Mouse (Mus musculus) limb, embryonic 10.5 days (tissue): Measurements from ENCODE around the gene Slc6a12. TPM values are rescaled to one million over a fixed set of nuclear protein-coding genes. Genes with fewer than 3 reads are reported as not detected.

ENCODE experiments used
- DNase-seq: peaks from one replicate; pipeline ENCODE4 v3.0.0-alpha.2; 2017; ENCODE audit warnings: low spot score
- H3K27ac ChIP-seq: fragments of 300-500 bp; sonication (generic); 2 replicates; pipeline ENCODE4 v1.5.1; 2016; ENCODE audit warnings: mild to moderate bottlenecking
- H3K27me3 ChIP-seq: fragments of 300-500 bp; sonication (generic); 2 replicates; pipeline ENCODE4 v1.6.1; 2016; ENCODE audit warnings: low read depth, mild to moderate bottlenecking; ENCODE audit not compliant: poor library complexity, severe bottlenecking
- H3K36me3 ChIP-seq: fragments of 300-500 bp; sonication (generic); 2 replicates; pipeline ENCODE4 v1.6.1; 2016; ENCODE audit warnings: mild to moderate bottlenecking, moderate library complexity
- H3K4me1 ChIP-seq: fragments of 300-500 bp; sonication (generic); 2 replicates; pipeline ENCODE4 v1.6.1; 2016
- H3K4me3 ChIP-seq: fragments of 300-500 bp; sonication (generic); 2 replicates; pipeline ENCODE4 v1.5.1; 2016; ENCODE audit warnings: mild to moderate bottlenecking, moderate library complexity
- H3K9me3 ChIP-seq: fragments of 300-500 bp; sonication (generic); replicated peaks from 2 replicates; pipeline ENCODE4 v1.6.1; 2016; ENCODE audit warnings: mild to moderate bottlenecking
- WGBS: fragments of 180-500 bp; shearing (Covaris S2); methylation state at CpG from one replicate; pipeline ENCODE4 v1.1.7; 2016; 5-methylcytosine and 5-hydroxymethylcytosine counted together
- polyA plus RNA-seq: library from polyadenylated mRNA; unstranded; fragments of >200 nt; fragmentation: Nextera tagmentation; extraction: Ambion mirVana; gene quantifications from 2 replicates; pipeline ENCODE4 v1.2.1, GENCODE M21; 2016

Slc6a12 gene
- polyA plus RNA-seq: 0.55 and 1.0 TPM in 2 replicates

DNA sequence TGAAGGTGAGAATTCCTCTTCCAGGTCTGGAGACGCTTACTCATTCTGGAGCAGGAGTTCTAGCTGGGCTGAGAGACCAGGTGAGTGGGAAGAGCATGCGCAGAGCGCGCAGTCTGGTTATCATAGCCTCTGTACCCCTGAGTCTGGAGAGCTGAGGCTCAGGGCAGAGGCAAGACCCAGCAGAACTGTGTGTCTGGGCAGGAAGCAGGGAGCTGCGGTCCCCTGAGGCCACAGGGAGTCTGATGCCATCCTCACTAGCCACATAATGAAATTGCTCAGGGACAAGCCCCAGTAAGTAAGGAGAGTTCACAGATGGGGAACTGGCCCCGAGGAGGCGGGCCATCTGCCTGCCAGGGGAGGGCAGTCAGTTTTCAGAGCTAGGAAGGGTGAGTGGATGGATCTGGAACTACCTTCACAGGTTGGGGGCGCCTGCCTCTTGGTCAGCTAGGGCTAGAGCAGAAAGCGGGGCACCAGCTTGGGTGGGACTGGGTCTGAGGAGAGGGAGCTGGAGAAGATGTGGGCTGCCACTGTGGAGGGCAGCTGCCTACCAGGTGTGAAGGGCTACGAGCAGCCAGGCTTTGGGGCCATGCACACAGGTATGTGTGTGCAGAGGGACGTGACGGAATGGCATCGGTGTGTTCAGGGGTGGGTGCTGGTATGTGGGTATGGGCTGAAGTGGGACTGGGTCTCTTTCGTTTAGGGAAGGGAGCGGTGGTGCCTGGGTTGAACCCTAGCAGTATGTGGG, at the start of gene Slc6a12:
TSS of gene Slc6a12 (plus strand) at position 51 of the 745 bp plus-strand sequence.
- Histone ChIP-seq H3K36me3 (no peaks in the 10 kb centered on the region), H3K27ac (no peak within 1 kb of the TSS), H3K9me3 (no peaks in the 10 kb centered on the region), H3K4me1 (peaks cover 49% of the 10 kb centered on the region), H3K4me3 (no peak within 1 kb of the TSS), H3K27me3 (peaks cover 43% of the 10 kb centered on the region)
- 76% methylated on average over 15 of the region's 15 CpGs for WGBS
- no peak for DNase-seq

DNA sequence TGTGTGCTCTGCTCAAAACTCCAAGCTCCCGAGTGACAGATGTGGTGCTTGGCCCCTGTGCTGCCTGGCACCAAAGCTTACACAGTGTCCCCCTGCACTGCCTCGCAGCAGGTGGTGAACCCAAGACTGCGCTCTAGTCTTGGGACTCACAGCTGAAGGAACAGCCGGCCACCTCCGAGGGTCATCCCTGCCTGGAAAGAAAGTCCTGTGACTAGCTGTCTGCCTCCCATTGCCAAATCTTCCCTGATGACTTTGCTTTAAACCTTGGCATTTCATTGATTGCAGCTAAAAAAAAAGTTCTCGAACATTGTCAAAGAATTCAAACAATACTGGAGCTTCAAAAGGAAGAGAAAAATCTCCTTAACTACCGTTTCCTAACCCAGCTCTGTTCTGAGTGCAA, 43.6 kb upstream of the Slc6a12 start:
- no peak for DNase-seq
- H3K27ac ChIP-seq: no peak overlapping the region

DNA sequence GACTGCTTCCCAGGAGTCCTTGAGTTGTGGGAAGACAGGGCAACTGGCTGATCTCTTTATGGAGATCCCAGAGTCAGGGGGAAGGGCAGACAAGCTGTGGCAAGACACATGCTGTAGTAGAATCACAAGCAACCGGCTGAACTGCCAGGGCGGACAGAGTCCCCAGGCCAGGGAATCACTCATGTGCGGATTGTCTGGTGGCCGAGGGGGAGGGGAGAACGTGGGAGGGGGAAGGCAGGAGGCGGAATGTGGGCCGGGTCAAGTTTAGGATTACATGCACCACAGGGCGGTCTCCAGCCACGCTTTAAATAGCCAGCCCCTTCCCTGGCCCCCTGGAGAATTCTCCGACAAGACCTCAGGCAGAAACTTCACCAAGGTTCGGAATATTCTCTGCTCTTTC, 42.9 kb upstream of the Slc6a12 start, which contains the start of gene Slc6a13:
TSS of gene Slc6a13 (plus strand) at position 274 of the 400 bp plus-strand sequence.
- DNase-seq: peak; percentile 72

More for the DNA sequence above, 43.6 kb upstream of the Slc6a12 start:
- H3K4me3 ChIP-seq: no peak overlapping the region
- no peaks in the 10 kb centered on the region for H3K27me3 ChIP-seq
- H3K4me1 ChIP-seq: peaks cover 14% of the 10 kb centered on the region
- H3K9me3 ChIP-seq: no peaks in the 10 kb centered on the region
- no peaks in the 10 kb centered on the region for H3K36me3 ChIP-seq
- 69% methylated on average over 7 of the region's 7 CpGs for WGBS

DNA sequence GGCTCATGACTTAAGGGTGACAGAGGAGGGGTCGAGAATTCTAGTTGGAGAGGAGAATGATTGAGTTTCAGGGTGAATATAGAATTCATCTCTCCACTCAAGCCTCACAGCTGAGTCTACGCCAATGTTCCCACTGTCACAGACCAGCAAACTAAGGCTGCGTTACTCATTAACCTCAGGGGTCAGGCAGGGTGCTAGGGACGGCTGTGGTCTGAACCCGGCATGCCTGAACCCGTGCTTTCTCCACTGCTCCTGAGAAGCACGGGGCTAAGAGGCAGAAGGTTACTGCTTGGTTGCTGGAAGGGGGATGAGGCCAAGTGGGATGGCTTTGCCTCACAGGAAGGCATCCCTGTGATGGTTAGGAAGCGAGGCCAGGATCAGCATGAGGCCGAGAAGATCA, 42.4 kb upstream of the Slc6a12 start:
- H3K9me3 ChIP-seq: no peaks in the 10 kb centered on the region
- no peak overlapping the region for H3K27ac ChIP-seq
- peaks cover 14% of the 10 kb centered on the region for H3K4me1 ChIP-seq
- WGBS: 47% methylated on average over 9 of the region's 9 CpGs
- H3K36me3 ChIP-seq: no peaks in the 10 kb centered on the region
- no peaks in the 10 kb centered on the region for H3K27me3 ChIP-seq
- DNase-seq: no peak
- H3K4me3 ChIP-seq: 0 out of 2 replicates have a peak overlapping the region, but pooled peaks have one; percentile 16

More for the DNA sequence above, 42.9 kb upstream of the Slc6a12 start, which contains the start of gene Slc6a13:
- Histone ChIP-seq H3K9me3 (no peaks in the 10 kb centered on the region), H3K4me1 (peaks cover 14% of the 10 kb centered on the region), H3K4me3 (0 out of 2 replicates have a peak within 1 kb of the TSS, but pooled peaks have one; percentile 16), H3K36me3 (no peaks in the 10 kb centered on the region), H3K27me3 (no peaks in the 10 kb centered on the region), H3K27ac (no peak within 1 kb of the TSS; the same call in 1 of the 2 replicates)
- WGBS: 5% methylated on average over 11 of the region's 11 CpGs

DNA sequence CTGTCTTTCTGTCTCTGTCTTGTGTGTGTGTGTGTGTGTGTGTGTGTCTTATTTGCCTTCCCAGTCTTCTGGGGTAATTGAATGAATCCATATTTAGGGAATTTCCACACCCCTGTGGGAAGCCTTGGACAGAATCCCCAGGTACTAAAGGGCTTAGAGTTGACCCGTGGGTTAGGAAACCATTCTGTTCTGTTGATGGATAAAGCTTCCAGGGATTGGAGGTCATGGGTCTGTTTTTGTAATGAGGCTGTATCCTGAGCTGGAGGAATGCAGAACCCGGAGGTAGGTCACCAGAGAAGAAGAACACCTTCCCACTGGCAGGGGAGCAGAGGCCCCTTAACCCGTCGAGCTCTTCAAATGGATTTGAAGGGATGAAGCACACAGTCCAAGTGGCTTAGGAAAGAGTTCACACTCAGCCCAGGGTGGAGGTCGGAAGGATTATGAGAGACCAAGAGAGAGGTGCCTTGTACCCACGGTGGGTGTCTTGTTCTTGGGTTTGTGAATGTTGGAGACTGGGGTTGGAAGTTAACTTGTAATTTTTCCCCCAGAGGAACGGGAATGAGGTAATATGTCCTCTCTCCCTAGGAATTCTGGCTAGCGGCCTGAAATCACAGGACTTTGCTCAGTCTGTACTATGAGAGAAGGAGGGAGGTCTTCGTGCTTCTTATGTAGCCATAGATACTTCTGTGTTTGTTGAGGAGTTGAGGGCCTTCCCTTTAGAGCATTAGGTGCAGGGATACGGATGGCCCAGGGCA, 39.2 kb upstream of the Slc6a12 start:
- Histone ChIP-seq H3K36me3 (no peaks in the 10 kb centered on the region), H3K9me3 (no peaks in the 10 kb centered on the region), H3K27me3 (no peaks in the 10 kb centered on the region), H3K4me3 (no peak overlapping the region), H3K27ac (no peak overlapping the region), H3K4me1 (peaks cover 14% of the 10 kb centered on the region)
- DNase-seq: no peak
- WGBS: 77% methylated on average over 10 of the region's 10 CpGs

DNA sequence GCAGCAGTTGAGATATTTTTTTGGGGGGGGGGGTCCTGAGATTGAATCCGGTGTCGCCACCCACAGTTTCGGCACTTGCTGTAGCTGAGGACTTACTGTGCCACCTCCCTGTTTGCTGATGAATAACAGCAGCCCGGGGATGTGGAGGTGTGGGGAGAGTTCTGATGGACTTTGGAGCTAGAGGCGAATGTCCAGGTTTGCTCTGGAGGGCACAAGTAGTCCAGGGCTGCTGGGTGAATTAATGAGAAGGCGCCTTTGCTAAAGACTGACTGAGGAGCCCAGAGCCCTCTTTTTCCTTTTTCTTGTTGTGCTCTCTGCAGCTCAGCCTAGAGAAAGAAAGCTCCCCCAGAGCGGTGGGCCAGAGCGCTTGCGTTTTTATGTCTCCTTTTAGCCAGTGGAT, 38.2 kb upstream of the Slc6a12 start:
- H3K4me3 ChIP-seq: no peak overlapping the region
- no peaks in the 10 kb centered on the region for H3K27me3 ChIP-seq
- H3K36me3 ChIP-seq: no peaks in the 10 kb centered on the region
- no peaks in the 10 kb centered on the region for H3K9me3 ChIP-seq
- WGBS: 85% methylated on average over 9 of the region's 9 CpGs
- H3K4me1 ChIP-seq: peaks cover 13% of the 10 kb centered on the region
- no peak for DNase-seq
- H3K27ac ChIP-seq: no peak overlapping the region

DNA sequence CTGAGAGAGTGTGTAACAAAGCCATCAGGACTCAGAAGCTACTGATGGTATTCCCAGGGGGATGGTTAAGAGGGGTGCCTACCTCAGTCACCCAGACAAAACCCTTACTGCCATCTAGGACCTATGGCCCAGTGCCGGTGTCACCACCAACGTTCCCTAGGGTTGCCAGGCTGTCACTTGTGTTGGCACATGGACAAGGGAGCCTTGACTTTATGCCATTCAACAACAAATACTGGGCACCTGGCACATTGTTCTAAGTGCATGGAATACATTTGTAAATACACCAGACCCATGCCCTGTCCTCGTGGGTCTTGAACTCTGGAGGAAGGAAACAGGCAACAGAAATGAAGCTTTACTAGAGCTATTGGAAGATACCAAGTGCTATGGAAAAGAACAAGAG, 37.3 kb upstream of the Slc6a12 start:
- no peaks in the 10 kb centered on the region for H3K27me3 ChIP-seq
- 94% methylated on average over 3 of the region's 3 CpGs for WGBS

DNA sequence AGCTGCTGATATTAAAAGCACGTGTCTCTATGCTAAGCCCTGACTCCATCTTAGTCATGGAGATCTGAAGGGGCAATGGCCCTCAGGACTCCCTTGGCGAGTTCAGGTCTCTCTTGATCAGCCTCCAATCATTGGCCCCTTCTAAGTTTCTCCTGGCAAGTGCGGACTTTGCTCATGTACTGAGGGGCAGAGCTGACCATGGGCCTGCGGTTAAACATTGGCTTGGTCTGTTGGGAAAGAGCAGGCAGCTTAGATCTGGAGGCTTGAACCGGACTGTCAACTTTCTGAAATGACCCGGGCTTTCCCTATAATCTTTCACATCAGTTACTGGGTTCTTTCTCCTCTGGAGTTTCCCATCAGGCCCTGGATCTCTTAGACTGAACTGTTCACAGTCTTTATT, 31.9 kb upstream of the Slc6a12 start:
- DNase-seq: no peak
- H3K36me3 ChIP-seq: no peaks in the 10 kb centered on the region
- H3K27me3 ChIP-seq: no peaks in the 10 kb centered on the region
- H3K9me3 ChIP-seq: no peaks in the 10 kb centered on the region
- no peak overlapping the region for H3K27ac ChIP-seq
- 91% methylated on average over 6 of the region's 6 CpGs for WGBS
- H3K4me1 ChIP-seq: no peaks in the 10 kb centered on the region
- H3K4me3 ChIP-seq: no peak overlapping the region

More for the DNA sequence above, 37.3 kb upstream of the Slc6a12 start:
- DNase-seq: no peak
- no peak overlapping the region for H3K4me3 ChIP-seq
- no peaks in the 10 kb centered on the region for H3K36me3 ChIP-seq
- H3K4me1 ChIP-seq: peaks cover 3% of the 10 kb centered on the region
- H3K9me3 ChIP-seq: no peaks in the 10 kb centered on the region
- H3K27ac ChIP-seq: no peak overlapping the region

DNA sequence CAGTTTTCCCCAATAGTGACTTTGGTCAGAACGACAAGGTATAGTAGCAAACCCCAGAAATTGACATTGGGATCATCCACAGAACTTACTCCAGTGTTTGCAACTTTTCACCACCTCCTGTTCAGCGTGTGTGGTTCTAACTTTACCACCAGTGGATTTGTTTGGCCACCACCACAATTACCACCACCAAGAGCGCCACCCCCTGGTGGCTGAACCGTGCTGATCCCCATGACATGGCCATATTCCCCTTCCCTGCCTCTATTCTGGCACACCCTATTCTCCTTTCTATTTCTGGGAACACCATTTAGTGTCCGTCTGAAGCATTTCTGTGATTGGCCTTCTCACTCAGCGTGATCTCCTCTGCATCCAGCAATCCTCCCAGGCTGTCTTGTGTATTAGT, 23.8 kb upstream of the Slc6a12 start:
- H3K27ac ChIP-seq: no peak overlapping the region
- no peaks in the 10 kb centered on the region for H3K27me3 ChIP-seq
- no peak overlapping the region for H3K4me3 ChIP-seq
- no peaks in the 10 kb centered on the region for H3K9me3 ChIP-seq
- DNase-seq: no peak
- H3K36me3 ChIP-seq: no peaks in the 10 kb centered on the region
- H3K4me1 ChIP-seq: no peaks in the 10 kb centered on the region
- WGBS: 72% methylated on average over 6 of the region's 6 CpGs

DNA sequence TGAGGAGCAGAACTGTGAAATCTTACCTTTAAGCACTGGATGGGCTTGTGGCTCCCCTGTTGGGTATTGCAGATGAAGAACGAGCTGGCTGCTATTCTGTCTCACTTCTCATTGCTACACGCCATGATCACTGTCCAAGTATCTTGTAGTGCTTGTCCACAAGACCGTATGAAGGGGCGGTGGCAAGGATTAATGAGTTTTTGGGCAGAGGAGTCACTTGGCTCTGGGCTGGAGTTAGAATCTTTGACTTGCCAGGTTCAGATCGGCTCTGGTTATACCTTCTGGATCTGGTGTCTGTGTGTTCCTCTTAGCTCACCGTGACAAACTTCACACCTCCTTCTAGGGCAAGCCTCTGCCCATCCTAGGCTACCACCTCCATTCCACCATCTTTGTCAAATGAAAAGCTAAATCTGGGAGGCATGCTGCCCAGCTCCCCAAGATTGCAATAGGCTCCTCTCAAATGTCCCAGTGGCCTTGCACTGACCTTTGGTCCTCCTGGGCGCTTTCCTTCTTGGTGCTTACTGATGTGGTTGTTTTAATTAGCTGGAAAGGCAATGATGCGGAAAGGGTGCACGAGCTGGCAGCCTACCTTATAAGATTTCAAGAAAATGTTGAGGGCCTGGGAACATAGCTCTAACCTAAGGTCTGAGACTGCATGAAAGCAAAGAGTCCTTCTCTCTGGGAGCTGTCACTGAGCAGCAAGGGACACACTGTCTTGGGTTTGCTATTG, 20.3 kb upstream of the Slc6a12 start:
- WGBS: 82% methylated on average over 9 of the region's 9 CpGs
- Histone ChIP-seq H3K9me3 (no peaks in the 10 kb centered on the region), H3K27me3 (no peaks in the 10 kb centered on the region), H3K36me3 (no peaks in the 10 kb centered on the region), H3K4me1 (peaks cover 17% of the 10 kb centered on the region), H3K27ac (no peak overlapping the region), H3K4me3 (no peak overlapping the region)
- DNase-seq: no peak

DNA sequence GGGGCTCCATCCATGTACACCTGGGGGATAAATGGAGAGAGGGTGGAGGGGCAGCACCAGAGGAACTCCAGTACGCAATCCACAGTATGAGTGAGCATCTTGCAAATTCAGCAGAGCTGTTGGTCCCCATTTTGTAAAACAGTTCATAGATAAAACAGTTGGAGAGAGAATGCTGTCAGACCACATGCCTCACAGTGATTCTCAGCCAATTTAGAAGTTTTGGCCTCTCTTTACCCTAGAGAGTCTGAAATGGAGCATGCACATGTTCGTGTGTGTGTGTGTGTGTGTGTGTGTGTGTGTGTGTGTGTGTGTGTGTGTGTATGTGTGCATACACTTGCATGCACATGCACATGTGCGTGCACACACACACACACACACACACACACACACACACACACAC, 17.6 kb upstream of the Slc6a12 start:
- Histone ChIP-seq H3K27ac (0 out of 2 replicates have a peak overlapping the region, but pooled peaks have one; percentile 8), H3K27me3 (0 out of 2 replicates have a peak, but pooled peaks cover 3% of the 10 kb centered on the region), H3K4me1 (peaks cover 36% of the 10 kb centered on the region), H3K36me3 (no peaks in the 10 kb centered on the region), H3K9me3 (no peaks in the 10 kb centered on the region), H3K4me3 (no peak overlapping the region)
- 93% methylated on average over 3 of the region's 3 CpGs for WGBS
- DNase-seq: no peak

DNA sequence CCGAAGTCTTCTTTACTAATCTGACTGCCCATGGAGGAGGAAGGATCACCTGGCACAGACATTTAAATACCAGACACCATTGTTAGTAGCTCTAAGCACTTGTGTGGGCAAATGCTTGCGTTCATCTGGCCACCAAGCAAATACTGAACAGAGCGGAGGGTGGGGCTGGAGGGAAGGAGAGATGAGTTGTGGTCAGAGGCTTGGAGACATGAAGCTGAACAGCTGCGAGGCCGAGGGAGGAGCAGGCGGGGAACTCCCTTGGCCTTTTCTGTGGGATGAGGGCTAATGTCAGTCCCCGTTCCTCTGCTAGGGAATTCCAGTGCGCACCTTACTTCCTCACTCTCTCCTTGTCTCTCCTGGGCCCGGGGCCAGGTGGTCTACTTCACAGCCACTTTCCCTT, 17.1 kb upstream of the Slc6a12 start:
- no peak overlapping the region for H3K27ac ChIP-seq
- 0 out of 2 replicates have a peak, but pooled peaks cover 3% of the 10 kb centered on the region for H3K27me3 ChIP-seq
- peaks cover 38% of the 10 kb centered on the region for H3K4me1 ChIP-seq
- DNase-seq: no peak
- no peak overlapping the region for H3K4me3 ChIP-seq
- 80% methylated on average over 9 of the region's 9 CpGs for WGBS
- no peaks in the 10 kb centered on the region for H3K36me3 ChIP-seq
- H3K9me3 ChIP-seq: no peaks in the 10 kb centered on the region
